Mouse (Mus musculus): ENCODE measurements at regions not wholly inside any gene's neighbourhood (a gene's known extent, or its start where the extent isn't known, plus 50 kb on each side); places are given as distances from the start of the nearest gene placed in this dataset.

DNA sequence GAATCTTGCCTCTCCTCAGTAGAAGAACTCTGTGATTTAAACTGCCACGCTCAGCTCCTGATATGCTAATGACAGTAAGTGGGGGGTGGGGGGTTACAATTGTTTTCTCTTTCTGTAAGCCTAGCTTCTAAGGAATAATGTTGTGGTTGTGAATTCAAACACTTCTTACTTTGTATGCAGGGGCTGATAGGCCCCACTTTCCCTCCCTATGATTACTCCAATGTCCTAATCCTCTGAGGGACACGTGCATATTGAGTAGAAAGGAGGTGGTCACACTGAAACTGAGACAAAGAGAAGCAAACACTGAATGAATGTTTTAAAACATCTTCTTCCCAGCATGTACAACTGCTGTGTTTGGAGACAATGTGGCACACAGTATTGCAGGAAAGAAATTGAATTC, 140.3 kb downstream of the Scg2 start:
- TF ChIP-seq CTCF (IDR thresholded peaks at IDR 0.05) (no peak), EP300 (IDR thresholded peaks at IDR 0.05) (no peak)

All from lung, postnatal 0 days (tissue).